Comparison of ENCODE assay signal across 9 mouse cellular contexts in the genomic region with DNA sequence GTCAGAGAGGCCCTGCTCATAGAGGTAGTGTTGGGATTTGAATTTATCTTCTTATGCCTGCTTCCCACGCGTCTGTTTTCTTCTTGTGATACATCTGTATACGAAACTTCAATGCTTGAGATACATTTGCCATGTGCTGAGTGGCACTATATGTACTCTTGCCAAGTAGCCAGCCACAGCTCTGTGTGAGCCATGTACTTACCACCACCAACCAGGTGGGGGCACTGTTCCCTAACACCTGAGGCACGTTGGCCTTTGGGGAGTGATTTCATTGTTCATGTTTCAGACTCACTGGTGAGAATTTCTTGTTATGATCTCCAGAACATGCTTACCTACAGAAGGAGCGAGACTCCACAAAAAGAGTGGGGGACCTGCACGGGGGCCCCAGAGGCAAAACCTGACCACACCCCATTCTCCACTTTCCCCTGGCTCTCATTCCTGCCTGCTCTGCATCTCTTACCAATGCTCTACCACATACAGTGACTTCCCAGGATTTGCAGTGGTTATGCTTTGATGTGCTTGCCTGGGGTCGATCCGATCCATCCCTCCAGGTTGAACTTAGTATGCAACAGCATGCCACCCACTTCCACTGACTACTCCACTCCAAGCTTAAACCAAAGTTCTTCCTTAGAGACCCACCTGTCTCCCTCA. TPM values are rescaled to one million over a fixed set of nuclear protein-coding genes. Genes with fewer than 3 reads are reported as not detected.
DNase-seq lines count a peak whose midpoint lies in the region; ATAC-seq and TF ChIP-seq lines count a peak whose summit lies in the region.
"Had no signal": no experiment of that assay in that cellular context is flagged by ENCODE, and none has a peak within 500 bp of the region (broad histone marks: within the 10 kb centered on the region; RNA-seq: fewer than 3 reads in every experiment).

No protein-coding gene starts in this region.

- H3K4me2 ChIP-seq in forebrain, embryonic 11.5 days (ENCODE audit: low read depth, low read length, severe bottlenecking), result no peak overlapping the region
- H3K4me2 ChIP-seq: limb, embryonic 12.5 days had no signal

- DNase-seq in ES-E14 (ENCODE audit: low read depth, low spot score), result peak; percentile 60
- DNase-seq in c-Kit-positive CD71-negative TER-119-negative erythroid progenitor cells, embryonic 14.5 days (ENCODE audit: low read depth), result peak; percentile 67
- peak; percentile 92 for DNase-seq in forebrain, embryonic 11.5 days (ENCODE audit: low spot score)
- DNase-seq in heart, postnatal 36 days, result peak; percentile 78 to 85
- DNase-seq in layer of hippocampus, adult 8-10 months (ENCODE audit: low spot score in 2 of 2), result peak; percentile 33 to 72
- DNase-seq in lung, postnatal 10 days, result peak; percentile 85
- peak; percentile 32 for DNase-seq in retina, adult 2 months (ENCODE audit: low read depth, low spot score)
- DNase-seq in thymus, postnatal 14 days, result peak; percentile 77

- H3K27ac ChIP-seq in ES-E14 (ENCODE audit: insufficient read depth, low read depth, low read length, poor library complexity, severe bottlenecking), result no peak overlapping the region
- no peak overlapping the region for H3K27ac ChIP-seq in forebrain, embryonic 11.5 days (ENCODE audit: low read depth, low read length)
- H3K27ac ChIP-seq: limb, embryonic 12.5 days had no signal

- intact Hi-C loops in heart, postnatal 36 days (cut with DNase I), result loop anchor here (1.0 to 5.0 kb wide), 4 partner anchors 138 to 768 kb away; no protein-coding TSS in a partner anchor

- no peaks in the 10 kb centered on the region for H3K9me3 ChIP-seq in ES-E14 (ENCODE audit: control insufficient read depth, insufficient read depth, low read depth, low read length)
- no peaks in the 10 kb centered on the region for H3K9me3 ChIP-seq in forebrain, embryonic 11.5 days (ENCODE audit: control insufficient read depth, low read length)
- H3K9me3 ChIP-seq: limb, embryonic 12.5 days had no signal

- in situ Hi-C loops in ES-E14 (cut with MboI; ENCODE audit: low sequenced_read_pairs in 2 of 2, unreplicated experiment in 2 of 2), result loop anchor here (10.0 to 25.0 kb wide), 2 partner anchors 288 to 290 kb away; partner anchors contain the start of gene Arl4c (in 1 of the 2)

- WGBS in forebrain, embryonic 11.5 days, result 26% methylated on average over 8 of the region's 8 CpGs

- no peaks in the 10 kb centered on the region for H3K36me3 ChIP-seq in ES-E14 (ENCODE audit: control insufficient read depth, insufficient read depth, low read length, poor library complexity, severe bottlenecking)
- H3K36me3 ChIP-seq in forebrain, embryonic 11.5 days (ENCODE audit: control insufficient read depth, insufficient read depth, low read length), result no peaks in the 10 kb centered on the region
- H3K36me3 ChIP-seq: limb, embryonic 12.5 days had no signal

- H3K4me3 ChIP-seq in ES-E14 (ENCODE audit: insufficient read depth in 1 of 2, low read depth in 1 of 2, low read length in 2 of 2, poor library complexity in 1 of 2, severe bottlenecking in 1 of 2), result no peak overlapping the region
- H3K4me3 ChIP-seq in forebrain, embryonic 11.5 days (ENCODE audit: low read depth, low read length), result no peak overlapping the region
- H3K4me3 ChIP-seq: limb, embryonic 12.5 days had no signal

- 0 out of 2 replicates have a peak, but pooled peaks have one; percentile 58 for ATAC-seq in forebrain, embryonic 11.5 days (replicated peaks; ENCODE audit: low FRiP score)

- H3K9ac ChIP-seq in ES-E14 (ENCODE audit: insufficient read depth, low read depth, low read length, poor library complexity, severe bottlenecking), result no peak overlapping the region
- no peak overlapping the region for H3K9ac ChIP-seq in forebrain, embryonic 11.5 days (ENCODE audit: low read length)
- H3K9ac ChIP-seq: limb, embryonic 12.5 days had no signal

- H3K4me1 ChIP-seq in ES-E14 (ENCODE audit: control insufficient read depth in 2 of 2, insufficient read depth in 2 of 2, low read length in 2 of 2, poor library complexity in 1 of 2), result no peaks in the 10 kb centered on the region
- H3K4me1 ChIP-seq in forebrain, embryonic 11.5 days (replicated peaks; ENCODE audit: control insufficient read depth, insufficient read depth, low read length), result 0 out of 2 replicates have a peak, but pooled peaks cover 2% of the 10 kb centered on the region
- H3K4me1 ChIP-seq: limb, embryonic 12.5 days had no signal

- H3K27me3 ChIP-seq in forebrain, embryonic 11.5 days (ENCODE audit: control insufficient read depth, insufficient read depth, low read length), result no peaks in the 10 kb centered on the region

TF ChIP-seq in ES-E14, 5 proteins besides CTCF, POLR2A, EP300 and RAD21:
- TF ChIP-seq ZNF384 (IDR thresholded peaks at IDR 0.05; ENCODE audit: low read depth, low read length) (no peak), ZC3H11A (IDR thresholded peaks at IDR 0.05; ENCODE audit: borderline replicate concordance, low read depth, low read length) (peak; percentile 85; the same call in 1 of the 2 replicates)

RNA-seq across cellular contexts. Expression of gene Spp2, which starts 18.0 kb away (rescaled TPM):
- total RNA-seq in ES-E14 (2012; rRNA removed), result not detected in 2 replicates
- not detected in 2 replicates for polyA plus RNA-seq in forebrain, embryonic 11.5 days (2014; fragmentation: Nextera tagmentation; extraction: Ambion mirVana)
- total RNA-seq in heart, postnatal 36 days (2021), result not detected
- under 1 TPM in 1 of 4 experiments, not detected in 3; 0.53 TPM for total RNA-seq in layer of hippocampus, adult 8-10 months (2022)
- polyA plus RNA-seq: limb, embryonic 12.5 days had no signal

Comparison
In these comparisons a context has a peak if more than half of its experiments do, and no peak if none do; other contexts are left out.
1. DNase-seq: peak in every context shown above with its lines; median percentile 92 in forebrain, embryonic 11.5 days; 85 in lung, postnatal 10 days; 82 in heart, postnatal 36 days; 77 in thymus, postnatal 14 days; 67 in c-Kit-positive CD71-negative TER-119-negative erythroid progenitor cells, embryonic 14.5 days; 60 in ES-E14; 52 in layer of hippocampus, adult 8-10 months; 32 in retina, adult 2 months.